ENCODE assay signal across 8 mouse cellular contexts in the genomic region with DNA sequence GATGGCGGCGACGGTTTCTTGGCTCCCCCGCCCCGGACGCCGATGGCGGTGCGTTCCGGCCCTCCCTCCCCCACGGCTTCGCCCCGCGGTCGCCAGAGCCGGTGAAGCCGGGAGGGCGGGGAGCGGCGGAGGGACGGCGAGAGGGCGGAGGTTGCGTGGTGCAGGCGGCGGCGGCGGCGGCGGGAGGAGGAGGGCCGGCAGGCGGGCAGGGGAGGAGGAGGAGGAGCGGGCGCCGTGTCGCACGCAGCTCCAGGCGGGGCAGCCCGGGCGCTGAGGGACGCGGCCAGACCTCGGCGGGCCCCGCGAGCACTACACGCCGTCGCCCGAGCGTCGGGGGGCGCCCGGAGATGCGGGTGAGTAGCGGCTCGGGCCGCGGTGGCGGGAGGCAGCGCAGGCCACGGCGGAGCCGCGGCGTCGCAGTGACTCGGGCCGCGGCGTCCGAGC. TPM values are rescaled to one million over a fixed set of nuclear protein-coding genes. Genes with fewer than 3 reads are reported as not detected.
A peak's percentile ranks its signal among the peaks of the same experiment; 100 is the strongest.
DNase-seq lines count a peak whose midpoint lies in the region; ATAC-seq and TF ChIP-seq lines count a peak whose summit lies in the region.

No protein-coding gene starts in this region.

- peak overlapping the region; percentile 89 to 98 for H3K4me3 ChIP-seq in MEL (ENCODE audit: control insufficient read depth in 1 of 2, insufficient read depth in 1 of 2, low read depth in 2 of 2, low read length in 2 of 2)
- peak overlapping the region; percentile 99 for H3K4me3 ChIP-seq in forebrain, postnatal 0 days (ENCODE audit: low read depth, low read length)
- peak overlapping the region; percentile 93 for H3K4me3 ChIP-seq in hindbrain, embryonic 10.5 days
- peak overlapping the region; percentile 71 for H3K4me3 ChIP-seq in lung, embryonic 16.5 days (ENCODE audit: low read length)

- WGBS in forebrain, postnatal 0 days = 2% methylated on average over 56 of the region's 72 CpGs
- WGBS in hindbrain, embryonic 10.5 days = under 1% methylated on average over 70 of the region's 72 CpGs
- 0% methylated on average over 30 of the region's 72 CpGs for WGBS in lung, embryonic 16.5 days

- peak; percentile 21 to 76; a peak in 3 of 4 replicates for TF ChIP-seq POLR2A in MEL (IDR thresholded peaks at IDR 0.05; ENCODE audit: control insufficient read depth in 1 of 2, insufficient read depth in 1 of 2, low read depth in 1 of 2, low read length in 2 of 2, poor library complexity in 1 of 2)

- no peaks in the 10 kb centered on the region for H3K27me3 ChIP-seq in MEL (ENCODE audit: control insufficient read depth in 1 of 2, insufficient read depth in 2 of 2, low read length in 2 of 2)
- H3K27me3 ChIP-seq in forebrain, postnatal 0 days (ENCODE audit: insufficient read depth, low read length) = no peaks in the 10 kb centered on the region
- no peaks in the 10 kb centered on the region for H3K27me3 ChIP-seq in hindbrain, embryonic 10.5 days (ENCODE audit: insufficient read depth, poor library complexity, severe bottlenecking)
- H3K27me3 ChIP-seq in lung, embryonic 16.5 days (ENCODE audit: control insufficient read depth, insufficient read depth, low read depth, low read length) = no peaks in the 10 kb centered on the region

- ATAC-seq in forebrain, postnatal 0 days = peak; percentile 89
- ATAC-seq in lung, embryonic 16.5 days (ENCODE audit: low read depth) = peak; percentile 94

- no peaks in the 10 kb centered on the region for H3K9me3 ChIP-seq in MEL (replicated peaks; ENCODE audit: insufficient read depth, low read length)
- no peaks in the 10 kb centered on the region for H3K9me3 ChIP-seq in forebrain, postnatal 0 days (ENCODE audit: low read length)
- no peaks in the 10 kb centered on the region for H3K9me3 ChIP-seq in hindbrain, embryonic 10.5 days
- no peaks in the 10 kb centered on the region for H3K9me3 ChIP-seq in lung, embryonic 16.5 days (ENCODE audit: control insufficient read depth, low read length)

- peak overlapping the region; percentile 85 for H3K27ac ChIP-seq in MEL (ENCODE audit: control insufficient read depth, low read depth, low read length)
- H3K27ac ChIP-seq in forebrain, postnatal 0 days (ENCODE audit: low read depth, low read length) = peak overlapping the region; percentile 97
- peak overlapping the region; percentile 100 for H3K27ac ChIP-seq in hindbrain, embryonic 10.5 days
- peak overlapping the region; percentile 98 for H3K27ac ChIP-seq in lung, embryonic 16.5 days (ENCODE audit: low read length)

- H3K79me2 ChIP-seq in MEL (ENCODE audit: control insufficient read depth, insufficient read depth, low read length, poor library complexity) = peaks cover 43% of the 10 kb centered on the region

- TF ChIP-seq CTCF in MEL (IDR thresholded peaks at IDR 0.05 in 2 of 3, conservative IDR thresholded peaks at IDR 0.05 in 1 of 3; ENCODE audit: control insufficient read depth in 1 of 3, insufficient read depth in 1 of 3, low read depth in 2 of 3, low read length in 3 of 3, poor library complexity in 1 of 3, severe bottlenecking in 1 of 3) = no peak
- TF ChIP-seq CTCF in forebrain, postnatal 0 days (IDR thresholded peaks at IDR 0.05; ENCODE audit: low read depth) = no peak

- TF ChIP-seq RAD21 in MEL (IDR thresholded peaks at IDR 0.05; ENCODE audit: low read depth, low read length) = no peak

- H3K9ac ChIP-seq in MEL (ENCODE audit: control insufficient read depth, low read depth, low read length, poor library complexity, severe bottlenecking) = peak overlapping the region; percentile 99
- peak overlapping the region; percentile 100 for H3K9ac ChIP-seq in forebrain, postnatal 0 days
- peak overlapping the region; percentile 100 for H3K9ac ChIP-seq in lung, embryonic 16.5 days (ENCODE audit: low read length)

- H3K4me2 ChIP-seq in forebrain, postnatal 0 days (ENCODE audit: low read depth) = peak overlapping the region; percentile 76
- H3K4me2 ChIP-seq in lung, embryonic 16.5 days (ENCODE audit: low read depth, low read length) = peak overlapping the region; percentile 64

- no peak for TF ChIP-seq EP300 in MEL (IDR thresholded peaks at IDR 0.05; ENCODE audit: low read depth in 1 of 2, low read length in 2 of 2)

- peaks cover 7 to 14% of the 10 kb centered on the region in 2 experiments; a peak in 3 of 4 replicates for H3K4me1 ChIP-seq in MEL (ENCODE audit: control insufficient read depth in 1 of 2, insufficient read depth in 2 of 2, low read length in 2 of 2)
- 0 out of 2 replicates have a peak, but pooled peaks cover 6% of the 10 kb centered on the region for H3K4me1 ChIP-seq in forebrain, postnatal 0 days (ENCODE audit: insufficient read depth)
- peaks cover 28% of the 10 kb centered on the region for H3K4me1 ChIP-seq in hindbrain, embryonic 10.5 days (replicated peaks)
- H3K4me1 ChIP-seq in lung, embryonic 16.5 days (replicated peaks; ENCODE audit: control insufficient read depth, insufficient read depth, low read length) = peaks cover 11% of the 10 kb centered on the region

- H3K36me3 ChIP-seq in MEL (ENCODE audit: control insufficient read depth in 1 of 2, insufficient read depth in 2 of 2, low read length in 2 of 2) = peaks cover 0 to 39% of the 10 kb centered on the region in 2 experiments; a peak in 2 of 4 replicates
- H3K36me3 ChIP-seq in forebrain, postnatal 0 days (ENCODE audit: insufficient read depth) = no peaks in the 10 kb centered on the region
- peaks cover 5% of the 10 kb centered on the region; the same call in 1 of the 2 replicates for H3K36me3 ChIP-seq in hindbrain, embryonic 10.5 days
- H3K36me3 ChIP-seq in lung, embryonic 16.5 days (ENCODE audit: control insufficient read depth, insufficient read depth, low read length) = no peaks in the 10 kb centered on the region

- DNase-seq in MEL (ENCODE audit: low read depth, low spot score) = peak; percentile 62
- peak; percentile 90 to 91 for DNase-seq in cerebellum, adult 18-20 months
- DNase-seq in forebrain, postnatal 0 days = no peak
- DNase-seq in hindbrain, embryonic 10.5 days (ENCODE audit: low spot score) = peak; percentile 79
- DNase-seq in layer of hippocampus, postnatal 10 days (ENCODE audit: low spot score in 2 of 2) = peak; percentile 69 to 79
- DNase-seq in ovary, adult 18-20 months (ENCODE audit: low spot score) = peak; percentile 80
- peak; percentile 79 for DNase-seq in thymus, postnatal 14 days

TF ChIP-seq in MEL, 35 proteins besides CTCF, POLR2A, EP300 and RAD21:
- TF ChIP-seq MYC (IDR thresholded peaks at IDR 0.05; ENCODE audit: low read depth, low read length) (no peak), ZKSCAN1 (IDR thresholded peaks at IDR 0.05; ENCODE audit: low read depth, low read length) (no peak), SIN3A (IDR thresholded peaks at IDR 0.05; ENCODE audit: low read length) (no peak), UBTF (IDR thresholded peaks at IDR 0.05; ENCODE audit: borderline replicate concordance, insufficient read depth, low read depth, low read length) (0 out of 2 replicates have a peak, but pooled peaks have one; percentile 50), NRF1 (IDR thresholded peaks at IDR 0.05; ENCODE audit: insufficient read depth, low read depth, low read length, poor library complexity, severe bottlenecking) (peak; percentile 26; the same call in 1 of the 2 replicates), BHLHE40 (IDR thresholded peaks at IDR 0.05; ENCODE audit: borderline replicate concordance, low read depth, low read length) (no peak)

RNA-seq across cellular contexts. Expression of a gene that starts 1.0 kb away (rescaled TPM):
- 40.4 and 48.2 TPM in 2 replicates for total RNA-seq in MEL (2012; rRNA removed)
- polyA plus RNA-seq in MEL (2012; ENCODE audit: insufficient read depth in 1 of 2, insufficient read length in 2 of 2, low read depth in 1 of 2, low replicate concordance in 2 of 2, missing spikeins in 1 of 2) = 10 to 100 TPM in 1 of 2 experiments, not detected in 1; 58.4 TPM
- 140 and 158 TPM in 2 replicates for total RNA-seq in forebrain, postnatal 0 days (2014; rRNA removed)
- 106 and 119 TPM in 2 replicates for polyA plus RNA-seq in forebrain, postnatal 0 days (2015; fragmentation: Nextera tagmentation; extraction: Ambion mirVana)
- 136 and 196 TPM in 2 replicates for polyA plus RNA-seq in hindbrain, embryonic 10.5 days (2016; fragmentation: Nextera tagmentation; extraction: Ambion mirVana)
- total RNA-seq in layer of hippocampus, postnatal 10 days (2021) = 100 to 1,000 TPM; 115 to 124 TPM
- polyA plus RNA-seq in lung, embryonic 16.5 days (2015; fragmentation: Nextera tagmentation; extraction: Ambion mirVana) = 135 and 137 TPM in 2 replicates
